Mouse (Mus musculus) liver, embryonic 15.5 days (tissue): ENCODE measurements around the gene Frmd8. TPM values are rescaled to one million over a fixed set of nuclear protein-coding genes. Genes with fewer than 3 reads are reported as not detected.
A peak's percentile ranks its signal among the peaks of the same experiment; 100 is the strongest.

Experiments used
- ATAC-seq: fragments of 200-750 bp; cut with Nextera tagmentation; 2 replicates; pipeline ENCODE4 v1.8.0; 2017; ENCODE audit warnings: moderate number of reproducible peaks, mild to moderate bottlenecking, moderate library complexity; ENCODE audit not compliant: insufficient read depth
- H3K27ac ChIP-seq: fragments of 300-500 bp; sonication (generic); replicated peaks from 2 replicates; pipeline ENCODE4 v1.5.1; 2015; ENCODE audit warnings: mild to moderate bottlenecking, inconsistent platforms
- H3K27me3 ChIP-seq: fragments of 300-500 bp; sonication (generic); 2 replicates; pipeline ENCODE4 v1.6.1; 2015; ENCODE audit warnings: mild to moderate bottlenecking, inconsistent platforms
- H3K36me3 ChIP-seq: fragments of 300-500 bp; sonication (generic); replicated peaks from 2 replicates; pipeline ENCODE4 v1.6.1; 2015; ENCODE audit warnings: moderate library complexity, mild to moderate bottlenecking, inconsistent platforms
- H3K4me1 ChIP-seq: fragments of 300-500 bp; sonication (generic); replicated peaks from 2 replicates; pipeline ENCODE4 v1.6.1; 2015; ENCODE audit warnings: inconsistent platforms
- H3K4me2 ChIP-seq: fragments of 300-500 bp; sonication (generic); 2 replicates; pipeline ENCODE4 v1.6.1; 2015; ENCODE audit warnings: moderate library complexity, mild to moderate bottlenecking, inconsistent platforms
- H3K4me3 ChIP-seq: fragments of 300-500 bp; sonication (generic); replicated peaks from 2 replicates; pipeline ENCODE4 v1.5.1; 2015; ENCODE audit warnings: mild to moderate bottlenecking, inconsistent platforms
- H3K9ac ChIP-seq: fragments of 300-500 bp; sonication (generic); 2 replicates; pipeline ENCODE4 v1.6.1; 2015; ENCODE audit warnings: moderate library complexity, mild to moderate bottlenecking, inconsistent platforms
- H3K9me3 ChIP-seq: fragments of 300-500 bp; sonication (generic); replicated peaks from 2 replicates; pipeline ENCODE4 v1.6.1; 2016; ENCODE audit warnings: inconsistent platforms
- WGBS: fragments of 180-500 bp; shearing (Covaris S2); methylation state at CpG from one replicate; pipeline ENCODE4 v1.1.7; 2015; ENCODE audit warnings: mixed read lengths; ENCODE audit not compliant: insufficient replicate concordance; 5-methylcytosine and 5-hydroxymethylcytosine counted together
- polyA plus RNA-seq: library from polyadenylated mRNA; unstranded; fragments of >200 nt; fragmentation: Nextera tagmentation; extraction: Ambion mirVana; gene quantifications from 2 replicates; pipeline ENCODE4 v1.2.1, GENCODE M21; 2015

Gene Frmd8
- polyA plus RNA-seq, 1 experiment from 2014 or later: 13.1 TPM

GRCm38 (mm10) chr19:5871273-5871672, 3.8 kb downstream of the Frmd8 start:
- Histone ChIP-seq H3K27me3 (no peaks in the 10 kb centered on the region), H3K9ac (no peak overlapping the region), H3K4me2 (peak overlapping the region; percentile 92), H3K27ac (peak overlapping the region; percentile 48), H3K4me3 (no peak overlapping the region), H3K36me3 (peaks cover 38% of the 10 kb centered on the region), H3K9me3 (no peaks in the 10 kb centered on the region), H3K4me1 (peaks cover 54% of the 10 kb centered on the region)
- 0 out of 2 replicates have a peak, but pooled peaks have one; percentile 14 for ATAC-seq
- WGBS: 23% methylated on average over 7 of the region's 7 CpGs

- H3K9me3 ChIP-seq: no peaks in the 10 kb centered on the region
- 68% methylated on average over 6 of the region's 6 CpGs for WGBS
- no peak for ATAC-seq
- H3K36me3 ChIP-seq: peaks cover 67% of the 10 kb centered on the region
- no peak overlapping the region for H3K4me3 ChIP-seq
- peaks cover 25% of the 10 kb centered on the region for H3K4me1 ChIP-seq
- H3K4me2 ChIP-seq: no peak overlapping the region
- no peak overlapping the region for H3K27ac ChIP-seq
- no peaks in the 10 kb centered on the region; the same call in 1 of the 2 replicates for H3K27me3 ChIP-seq
- no peak overlapping the region for H3K9ac ChIP-seq
Measured at GRCm38 (mm10) chr19:5868096-5868495, 7.0 kb downstream of the Frmd8 start.

DNA sequence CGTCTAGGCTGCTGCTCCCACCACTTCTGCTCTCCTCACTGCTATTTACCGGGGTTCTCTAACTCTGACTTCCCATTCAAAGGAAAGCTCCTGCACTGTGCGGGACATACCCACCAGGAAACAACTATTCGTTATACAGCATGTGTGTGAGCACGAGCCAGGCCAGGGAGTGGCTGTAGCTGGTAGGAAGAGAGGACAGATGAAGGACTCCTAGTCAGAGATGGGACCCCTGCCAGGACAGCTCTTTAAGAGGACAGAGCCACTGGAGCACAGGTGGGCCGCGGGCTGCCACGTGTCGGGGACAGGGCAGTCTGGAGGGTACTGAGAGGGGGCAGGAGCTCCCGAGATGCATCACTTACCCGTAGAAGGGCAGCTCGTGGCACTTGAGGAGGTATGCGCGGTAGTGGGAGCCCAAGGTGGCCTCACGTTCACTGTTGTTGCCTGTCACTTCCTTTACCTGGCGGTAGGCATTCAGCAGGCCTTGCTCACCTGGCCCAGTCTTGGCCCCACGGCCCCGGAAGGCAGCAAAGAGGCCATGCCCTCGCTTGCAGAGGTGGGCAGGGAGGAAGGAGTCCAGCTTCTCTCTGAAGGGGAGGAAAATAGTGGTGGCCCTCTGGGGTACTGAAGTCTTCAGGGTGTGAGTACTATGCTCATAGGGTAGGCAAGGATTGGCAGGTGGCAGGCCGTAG, 10.2 kb downstream of the Frmd8 start:
- no peaks in the 10 kb centered on the region for H3K9me3 ChIP-seq
- no peaks in the 10 kb centered on the region; the same call in 1 of the 2 replicates for H3K27me3 ChIP-seq
- no peak overlapping the region for H3K9ac ChIP-seq
- H3K4me3 ChIP-seq: no peak overlapping the region
- ATAC-seq: 0 out of 2 replicates have a peak, but pooled peaks have one; percentile 25
- no peak overlapping the region for H3K27ac ChIP-seq
- peaks cover 87% of the 10 kb centered on the region for H3K36me3 ChIP-seq
- no peaks in the 10 kb centered on the region for H3K4me1 ChIP-seq
- H3K4me2 ChIP-seq: no peak overlapping the region
- WGBS: 86% methylated on average over 20 of the region's 20 CpGs

DNA sequence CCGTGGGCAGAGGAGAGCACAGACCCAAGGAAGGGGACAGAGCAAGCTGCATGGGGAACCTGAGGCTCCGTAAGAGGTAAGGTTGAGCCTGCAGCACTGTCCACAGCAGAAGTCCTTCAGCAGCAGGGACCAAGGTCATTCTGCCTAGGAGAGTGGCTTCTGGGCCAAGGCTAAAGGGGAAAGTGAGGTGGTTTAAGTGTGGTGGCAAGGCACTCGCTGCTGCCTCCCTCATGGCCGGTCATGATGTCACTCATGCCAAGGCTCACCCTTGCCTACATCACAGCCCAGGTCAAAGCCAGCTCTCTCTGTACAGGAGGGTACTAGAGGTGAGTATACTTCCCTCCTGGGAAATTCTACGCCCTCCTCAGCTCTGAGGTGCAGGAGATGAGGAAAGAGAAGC, 11.3 kb downstream of the Frmd8 start:
- Histone ChIP-seq H3K9me3 (no peaks in the 10 kb centered on the region), H3K4me2 (no peak overlapping the region), H3K4me1 (no peaks in the 10 kb centered on the region), H3K27me3 (no peaks in the 10 kb centered on the region; the same call in 1 of the 2 replicates), H3K27ac (no peak overlapping the region), H3K36me3 (peaks cover 87% of the 10 kb centered on the region), H3K9ac (no peak overlapping the region), H3K4me3 (no peak overlapping the region)
- ATAC-seq: no peak
- 83% methylated on average over 5 of the region's 5 CpGs for WGBS

DNA sequence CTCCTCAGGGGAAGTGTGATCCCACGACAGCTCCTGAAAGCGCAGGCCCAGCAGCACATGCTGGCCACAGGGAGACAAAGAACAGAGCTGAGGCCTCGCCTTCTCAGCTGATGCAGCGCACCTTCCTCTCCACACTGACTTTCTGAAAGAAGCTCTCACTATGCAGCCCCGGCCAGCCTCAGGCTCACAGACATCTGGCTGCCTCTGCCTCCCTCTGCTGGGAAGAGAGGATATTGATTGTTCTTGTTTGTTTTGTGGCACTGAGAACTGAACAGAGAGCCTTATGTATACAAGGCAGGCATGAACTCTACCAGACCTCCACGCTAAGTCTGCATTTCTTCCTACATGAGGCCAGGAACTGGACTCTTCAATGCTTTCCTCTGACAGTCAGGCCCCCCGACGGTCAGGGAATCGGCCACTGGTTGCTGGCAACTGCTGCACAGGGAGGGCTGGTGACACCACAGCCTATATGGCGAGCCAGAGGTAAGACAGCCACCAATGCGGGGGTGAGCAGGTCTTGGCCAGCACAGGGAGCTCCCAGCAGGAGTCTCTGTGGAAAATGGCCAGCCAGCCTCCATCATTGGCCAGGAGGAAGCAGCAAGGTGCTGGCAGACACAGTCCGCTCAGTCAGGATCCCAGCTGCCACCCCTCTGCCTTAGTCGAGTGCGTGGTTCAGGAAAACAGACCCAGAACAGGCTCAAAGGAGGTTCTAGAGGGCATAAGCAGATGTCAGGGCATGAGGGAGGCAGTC, 12.6 kb downstream of the Frmd8 start:
- H3K27ac ChIP-seq: no peak overlapping the region
- 83% methylated on average over 14 of the region's 14 CpGs for WGBS
- H3K36me3 ChIP-seq: peaks cover 86% of the 10 kb centered on the region
- H3K4me2 ChIP-seq: no peak overlapping the region
- no peaks in the 10 kb centered on the region; the same call in 1 of the 2 replicates for H3K27me3 ChIP-seq
- no peaks in the 10 kb centered on the region for H3K4me1 ChIP-seq
- no peak overlapping the region for H3K4me3 ChIP-seq
- no peaks in the 10 kb centered on the region for H3K9me3 ChIP-seq
- no peak for ATAC-seq
- H3K9ac ChIP-seq: no peak overlapping the region

GRCm38 (mm10) chr19:5856604-5857003, 18.5 kb downstream of the Frmd8 start:
- ATAC-seq: no peak
- WGBS: 76% methylated on average over 9 of the region's 9 CpGs
- no peak overlapping the region for H3K27ac ChIP-seq
- H3K4me3 ChIP-seq: no peak overlapping the region
- no peak overlapping the region for H3K4me2 ChIP-seq
- peaks cover 67% of the 10 kb centered on the region for H3K36me3 ChIP-seq
- H3K9me3 ChIP-seq: no peaks in the 10 kb centered on the region
- no peak overlapping the region for H3K9ac ChIP-seq
- H3K4me1 ChIP-seq: peaks cover 14% of the 10 kb centered on the region
- H3K27me3 ChIP-seq: no peaks in the 10 kb centered on the region

- Histone ChIP-seq H3K4me1 (peaks cover 58% of the 10 kb centered on the region), H3K4me2 (peak overlapping the region; percentile 41; the same call in 1 of the 2 replicates), H3K4me3 (no peak overlapping the region), H3K9me3 (no peaks in the 10 kb centered on the region), H3K36me3 (peaks cover 38% of the 10 kb centered on the region), H3K9ac (no peak overlapping the region), H3K27me3 (no peaks in the 10 kb centered on the region), H3K27ac (no peak overlapping the region)
- WGBS: 76% methylated on average over 12 of the region's 12 CpGs
- no peak for ATAC-seq
Measured at GRCm38 (mm10) chr19:5852035-5852722, 22.9 kb downstream of the Frmd8 start.

- H3K4me2 ChIP-seq: peak overlapping the region; percentile 41
- peak overlapping the region; percentile 25; the same call in 1 of the 2 replicates for H3K27ac ChIP-seq
- no peak overlapping the region for H3K9ac ChIP-seq
Measured at GRCm38 (mm10) chr19:5851481-5851971, 23.5 kb downstream of the Frmd8 start.

DNA sequence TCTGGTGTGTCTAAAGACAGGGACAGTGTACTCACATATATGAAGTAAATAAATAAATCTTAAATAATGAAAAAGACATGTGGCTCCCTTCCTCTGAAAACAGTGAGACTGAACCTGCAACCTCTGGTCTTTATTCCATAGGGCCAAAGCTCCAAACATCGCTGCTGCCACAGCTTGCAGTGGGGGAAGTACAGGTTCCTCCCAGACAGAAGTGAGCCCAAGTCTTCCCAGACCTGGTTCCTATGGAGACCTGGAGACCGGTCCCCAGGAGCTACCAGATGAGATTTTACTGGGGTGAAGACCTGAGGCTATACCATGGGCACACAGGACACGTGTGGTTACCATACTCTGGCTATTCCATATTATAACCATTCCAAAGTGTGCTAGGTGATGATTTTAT, 24.2 kb downstream of the Frmd8 start:
- ATAC-seq: no peak
- Histone ChIP-seq H3K9ac (no peak overlapping the region), H3K9me3 (no peaks in the 10 kb centered on the region), H3K27me3 (no peaks in the 10 kb centered on the region), H3K4me2 (no peak overlapping the region), H3K4me1 (peaks cover 71% of the 10 kb centered on the region), H3K4me3 (no peak overlapping the region), H3K27ac (peak overlapping the region; percentile 97; the same call in 1 of the 2 replicates), H3K36me3 (peaks cover 29% of the 10 kb centered on the region)
- WGBS: 74% methylated on average over 3 of the region's 3 CpGs

More at GRCm38 (mm10) chr19:5851481-5851971, 23.5 kb downstream of the Frmd8 start:
- ATAC-seq: no peak
- H3K4me3 ChIP-seq: no peak overlapping the region
- H3K27me3 ChIP-seq: no peaks in the 10 kb centered on the region
- H3K4me1 ChIP-seq: peaks cover 65% of the 10 kb centered on the region
- no peaks in the 10 kb centered on the region for H3K9me3 ChIP-seq
- WGBS: 36% methylated on average over 5 of the region's 5 CpGs
- peaks cover 36% of the 10 kb centered on the region for H3K36me3 ChIP-seq

DNA sequence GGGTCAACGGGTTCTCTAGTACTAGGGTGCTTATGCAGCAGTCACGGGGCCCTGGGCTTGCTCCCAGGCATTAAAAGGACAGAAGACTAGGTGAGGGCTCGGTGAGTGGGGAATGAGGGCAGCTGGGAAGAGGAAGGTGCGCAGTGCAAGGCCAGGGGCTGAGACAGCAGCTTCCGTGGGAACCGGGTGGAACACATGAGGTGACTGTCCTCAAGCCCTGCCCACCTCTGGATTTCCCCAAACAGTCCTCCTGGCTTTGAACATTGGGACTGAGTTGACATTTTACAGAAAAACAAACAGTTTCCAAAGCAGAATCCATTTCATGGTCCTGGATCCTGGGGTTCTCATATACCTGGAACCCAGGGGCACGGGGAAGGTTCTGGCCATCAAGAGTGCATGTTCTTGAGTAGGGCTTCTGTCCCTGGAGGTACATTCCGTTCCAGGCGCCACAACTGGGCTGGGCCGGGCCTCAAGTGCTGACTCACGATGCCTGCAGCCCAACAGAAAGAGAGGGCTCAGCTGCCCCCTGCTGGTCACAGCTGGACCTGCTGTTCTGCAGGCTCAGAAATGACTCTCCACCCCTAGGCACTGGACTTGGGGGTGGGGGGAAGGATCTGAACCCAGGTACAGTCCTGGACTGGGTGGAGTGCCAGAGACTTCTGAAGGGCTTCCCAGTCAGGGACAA, 25.1 kb downstream of the Frmd8 start:
- WGBS: 12% methylated on average over 11 of the region's 11 CpGs
- peak overlapping the region; percentile 25 for H3K4me3 ChIP-seq
- H3K36me3 ChIP-seq: peaks cover 21% of the 10 kb centered on the region
- H3K4me1 ChIP-seq: peaks cover 78% of the 10 kb centered on the region
- peak overlapping the region; percentile 97 for H3K27ac ChIP-seq
- H3K9me3 ChIP-seq: no peaks in the 10 kb centered on the region
- peak overlapping the region; percentile 82 for H3K4me2 ChIP-seq
- H3K9ac ChIP-seq: peak overlapping the region; percentile 65
- H3K27me3 ChIP-seq: no peaks in the 10 kb centered on the region
- peak; percentile 32 for ATAC-seq
